Mouse (Mus musculus): ENCODE measurements around the gene Nup210l.
A peak's percentile ranks its signal among the peaks of the same experiment; 100 is the strongest.

Gene Nup210l

DNA sequence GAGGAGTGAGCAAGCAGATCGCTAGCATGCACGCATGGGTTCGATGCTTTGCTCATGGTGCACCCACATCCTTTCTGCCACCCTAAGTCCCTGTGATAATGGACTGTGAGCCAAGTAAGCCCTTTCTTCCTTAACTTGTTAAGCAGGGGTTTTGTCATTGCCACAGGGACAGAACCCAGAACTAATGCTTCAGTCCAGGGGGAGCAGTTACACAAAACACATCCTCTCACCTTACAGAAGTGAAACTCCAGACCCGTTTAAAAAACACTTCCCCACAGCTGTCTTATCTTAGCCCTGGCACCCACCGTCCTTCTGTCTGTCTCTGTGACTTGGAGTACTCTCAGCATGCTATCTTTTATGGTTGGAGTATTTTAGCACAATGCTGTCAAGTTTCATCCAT, 52.1 kb downstream of the Nup210l start:
- DNase-seq (ENCODE audit: low spot score in 2 of 2) = peak in 1 of 2 experiments; percentile 12

DNA sequence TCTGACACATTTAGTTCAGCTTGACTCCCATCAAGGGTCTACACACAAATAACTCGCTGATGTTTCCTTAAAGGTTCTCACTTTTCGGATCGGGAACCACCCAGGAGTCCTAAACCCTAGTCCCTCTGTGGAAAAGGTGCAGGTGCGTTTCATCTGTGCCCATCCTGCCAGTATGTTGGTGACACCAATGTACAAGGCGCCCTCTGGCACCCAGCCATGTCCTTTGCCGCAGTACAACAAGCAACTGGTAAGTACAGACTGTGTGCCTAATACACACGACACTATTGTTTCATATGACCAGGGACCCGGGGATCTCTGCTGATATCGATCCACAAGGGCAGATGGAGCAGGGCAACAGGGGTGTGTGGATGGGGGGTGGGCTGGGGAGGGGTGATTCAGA, 55.8 kb downstream of the Nup210l start:
- no peak for DNase-seq (ENCODE audit: low spot score in 2 of 2)

DNA sequence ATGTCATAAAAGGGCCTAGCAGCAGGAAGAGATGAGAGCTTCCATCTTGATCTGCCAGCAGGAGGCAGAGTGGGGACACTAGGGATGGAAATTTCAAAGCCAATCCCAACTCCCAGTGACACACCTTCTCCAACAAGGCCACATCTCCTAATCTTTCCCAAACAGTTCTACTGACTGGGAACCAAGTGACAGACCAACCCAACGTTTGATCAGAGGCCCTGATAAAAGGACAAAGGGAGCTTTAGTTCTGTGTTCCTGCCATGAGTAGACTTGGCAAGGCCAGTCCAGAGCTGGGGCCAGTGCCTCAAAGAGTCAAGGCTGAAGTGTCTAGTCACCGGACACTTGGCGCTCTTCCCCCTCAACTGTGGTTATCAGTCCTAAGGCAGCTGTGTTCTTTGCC, 57.6 kb downstream of the Nup210l start:
- DNase-seq (ENCODE audit: low spot score in 2 of 2) = no peak

DNA sequence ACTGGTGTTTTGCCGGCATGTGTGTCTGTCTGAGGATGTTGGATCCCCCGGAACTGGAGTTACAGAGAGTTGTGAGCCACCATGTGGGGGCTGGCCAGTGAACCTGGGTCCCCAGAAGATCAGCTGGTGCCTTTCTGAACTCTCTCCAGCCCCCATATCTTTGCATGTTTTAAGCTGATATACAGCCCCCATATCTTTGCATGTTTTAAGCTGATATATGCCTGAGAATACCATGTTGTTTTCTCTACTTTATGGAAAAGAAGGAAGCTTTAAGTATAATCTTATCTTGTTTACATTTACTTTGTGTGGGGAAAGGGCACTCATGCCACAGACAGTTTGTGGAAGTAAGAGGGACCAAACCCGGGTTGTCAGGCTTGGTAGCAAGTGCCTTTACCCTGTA, 75.6 kb downstream of the Nup210l start:
- no peak for DNase-seq (ENCODE audit: low spot score in 2 of 2)

DNA sequence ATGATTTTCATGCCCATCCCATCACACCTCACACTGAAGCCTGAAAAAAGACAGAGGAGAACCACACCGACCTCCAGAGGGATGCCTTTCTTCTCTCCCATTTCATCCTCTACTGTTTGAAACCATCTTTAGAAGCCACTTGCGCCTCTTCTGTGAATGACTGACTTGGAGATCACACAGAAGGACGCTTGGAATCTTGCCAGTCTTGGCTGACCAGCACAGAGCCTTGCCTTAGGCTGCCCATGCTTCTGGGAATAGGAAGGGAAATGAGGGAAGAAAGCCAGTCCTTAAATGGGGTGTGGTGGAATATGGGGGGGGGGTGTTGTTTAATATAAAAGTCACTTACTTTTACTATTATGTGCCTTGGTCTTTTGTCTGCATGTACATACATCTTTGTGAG, 79.6 kb downstream of the Nup210l start:
- no peak for DNase-seq (ENCODE audit: low spot score in 2 of 2)

DNA sequence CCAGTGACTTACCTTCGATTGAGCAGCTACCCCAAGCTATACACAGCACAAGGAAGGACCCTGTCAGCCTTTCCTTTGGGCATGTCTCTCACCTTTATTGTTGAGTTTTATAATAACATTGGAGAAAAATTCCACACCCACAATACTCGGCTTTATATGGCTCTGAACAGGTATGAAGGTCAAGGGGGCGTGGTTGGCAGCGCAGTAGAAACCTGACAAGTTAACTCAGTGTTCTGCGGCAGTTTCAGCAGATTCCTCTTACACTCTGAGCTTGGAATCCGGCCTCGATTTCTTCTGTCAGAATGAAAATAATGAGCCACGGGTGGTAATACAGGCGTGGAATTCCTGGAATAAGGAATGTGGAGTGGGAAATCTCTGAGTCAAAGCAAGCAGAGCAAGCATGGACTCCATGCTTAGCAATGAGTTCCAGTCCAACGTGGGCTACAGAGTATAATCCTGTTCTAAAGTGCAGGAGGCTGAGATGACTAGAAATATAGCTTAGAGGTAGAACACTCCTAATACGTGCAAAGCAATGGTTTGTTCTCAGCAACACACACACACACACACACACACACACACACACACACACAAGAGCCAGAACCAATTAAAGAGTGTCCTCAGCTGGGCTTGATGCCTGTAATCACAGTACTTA, 87.1 kb downstream of the Nup210l start:
- no peak for DNase-seq (ENCODE audit: low spot score in 2 of 2)

DNA sequence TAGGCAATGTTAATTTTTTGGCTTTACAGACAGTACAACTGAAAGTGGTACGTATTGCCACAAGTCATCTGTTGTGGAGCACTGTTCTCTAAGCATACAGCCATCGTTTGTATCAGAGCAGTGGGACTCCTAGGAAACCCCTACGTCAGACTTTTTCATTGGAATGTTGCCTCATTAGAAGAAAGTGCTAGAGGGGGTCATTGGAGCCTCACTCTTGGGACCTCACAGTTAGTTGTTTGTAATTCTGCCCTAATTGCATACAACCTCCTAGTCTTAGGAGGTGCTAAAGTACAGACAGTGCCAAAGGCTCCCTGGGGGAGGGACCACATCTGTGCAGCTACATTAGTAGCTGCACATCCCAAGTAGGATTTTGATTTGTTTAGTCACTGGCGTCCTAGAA, 90.8 kb downstream of the Nup210l start:
- DNase-seq (ENCODE audit: low spot score in 2 of 2) = no peak

DNA sequence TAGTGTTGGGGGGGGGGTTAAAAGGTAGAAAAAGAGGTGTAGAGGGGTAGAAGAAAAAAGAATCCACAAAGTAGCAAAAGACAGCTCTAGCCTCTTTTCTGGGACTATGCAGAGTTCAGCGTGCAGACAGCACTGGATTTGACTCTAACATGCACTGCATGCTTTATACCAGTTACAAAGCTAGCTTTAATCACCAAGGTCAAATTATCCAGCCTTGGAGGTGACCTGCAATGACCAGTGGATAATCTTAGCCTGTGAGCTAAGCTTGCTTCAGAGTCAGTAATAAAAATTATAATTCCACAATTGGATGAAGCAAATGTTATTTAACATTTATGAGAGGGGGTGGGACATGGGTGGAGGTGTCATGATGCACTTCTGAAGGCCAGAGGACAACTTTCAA, 91.7 kb downstream of the Nup210l start:
- no peak for DNase-seq (ENCODE audit: low spot score in 2 of 2)

DNA sequence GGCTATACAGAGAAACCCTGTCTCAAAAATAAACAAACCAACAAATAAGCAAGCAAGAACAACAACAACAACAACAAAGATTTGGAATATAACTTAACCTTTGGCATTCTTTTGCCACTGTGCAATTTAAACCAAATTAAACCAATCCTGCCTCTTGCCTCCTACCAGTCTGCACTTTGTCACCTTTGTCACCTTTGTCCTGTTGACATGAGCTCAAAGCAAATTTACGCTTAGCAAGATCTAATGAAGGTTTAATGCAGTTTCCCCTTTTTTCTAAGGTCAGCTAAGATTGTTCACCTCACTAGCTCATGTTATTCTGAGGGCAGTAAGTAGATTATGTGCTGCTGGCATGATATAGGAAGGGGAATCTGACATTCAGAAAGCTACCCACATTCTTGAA, 93.6 kb downstream of the Nup210l start:
- DNase-seq (ENCODE audit: low spot score in 2 of 2) = no peak

DNA sequence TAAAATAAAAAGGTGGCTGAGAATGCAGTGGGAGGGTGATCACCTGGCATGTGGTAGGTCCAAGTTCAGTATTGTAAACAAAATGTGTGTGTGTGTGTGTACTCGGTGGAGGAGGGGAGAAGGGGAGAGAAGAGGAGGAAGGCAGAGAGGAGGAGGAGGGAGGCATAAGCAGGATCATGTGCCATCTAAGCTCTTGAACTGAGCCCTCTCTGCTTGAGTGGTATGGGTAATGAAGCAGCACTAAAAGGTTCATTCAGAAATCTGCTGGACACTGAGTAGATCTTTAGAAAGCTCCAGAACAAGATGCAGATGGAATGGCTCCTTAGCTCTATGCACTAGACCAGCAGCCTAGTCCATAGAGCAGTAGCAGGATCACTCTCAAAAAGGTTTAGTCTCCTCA, 99.0 kb downstream of the Nup210l start:
- no peak for DNase-seq (ENCODE audit: low spot score in 2 of 2)

DNA sequence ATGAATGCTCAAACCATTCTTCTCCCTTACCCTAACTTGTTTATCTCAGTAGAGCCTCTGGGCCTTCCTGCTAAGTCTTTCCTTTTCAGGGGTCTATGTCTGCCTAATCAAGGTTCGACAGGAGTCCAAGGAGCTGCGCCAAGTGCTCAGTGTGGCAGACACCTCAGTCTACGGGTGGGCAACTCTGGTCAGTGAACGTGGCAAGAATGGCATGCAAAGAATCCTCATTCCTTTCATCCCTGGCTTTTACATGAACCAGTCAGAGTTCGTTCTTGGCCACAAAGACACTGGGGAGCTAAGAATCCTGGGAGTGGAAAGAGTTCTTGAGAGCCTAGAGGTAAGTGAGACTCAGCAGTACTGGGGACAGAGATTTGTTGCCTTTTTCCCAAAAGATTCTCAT, 99.7 kb downstream of the Nup210l start:
- no peak for DNase-seq (ENCODE audit: low spot score in 2 of 2)

DNA sequence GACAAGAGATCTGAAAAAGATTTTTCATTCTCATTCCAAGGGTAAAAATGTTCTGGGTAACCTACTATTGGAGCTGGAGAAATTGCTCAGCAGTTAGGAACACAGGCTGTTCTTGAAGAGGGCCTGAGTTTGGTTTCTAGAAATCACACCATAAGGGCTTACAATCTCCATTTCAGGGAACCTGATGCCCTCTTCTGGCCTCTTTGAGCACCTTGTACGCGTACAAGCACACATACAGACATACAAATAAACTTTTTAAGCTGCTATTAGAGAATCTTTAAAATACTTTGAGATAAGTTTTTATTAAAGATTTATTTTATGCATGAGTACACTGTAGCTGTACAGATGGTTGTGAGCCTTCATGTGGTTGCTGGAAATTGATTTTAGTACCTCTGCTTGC, 100.7 kb downstream of the Nup210l start:
- DNase-seq (ENCODE audit: low spot score in 2 of 2) = no peak

DNA sequence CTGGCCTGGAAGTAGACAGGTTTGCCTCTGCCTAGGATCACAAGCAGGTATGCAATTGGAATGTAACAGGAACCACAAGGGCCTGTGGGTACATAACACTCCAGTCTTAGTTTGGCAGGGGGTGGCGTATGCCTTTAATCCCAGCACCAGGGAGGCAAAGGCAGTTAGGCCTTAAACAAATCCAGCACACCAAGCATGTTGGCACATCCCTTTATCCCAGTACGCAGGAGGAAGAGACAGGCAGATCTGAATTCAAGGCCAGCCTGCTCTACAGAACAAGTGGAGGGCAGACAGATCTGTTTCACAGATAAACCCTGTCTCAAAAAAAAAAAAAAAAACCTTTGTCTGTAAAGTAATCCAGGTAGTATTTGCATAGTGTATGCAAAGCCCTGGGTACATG, 104.7 kb downstream of the Nup210l start:
- no peak for DNase-seq (ENCODE audit: low spot score in 2 of 2)

DNA sequence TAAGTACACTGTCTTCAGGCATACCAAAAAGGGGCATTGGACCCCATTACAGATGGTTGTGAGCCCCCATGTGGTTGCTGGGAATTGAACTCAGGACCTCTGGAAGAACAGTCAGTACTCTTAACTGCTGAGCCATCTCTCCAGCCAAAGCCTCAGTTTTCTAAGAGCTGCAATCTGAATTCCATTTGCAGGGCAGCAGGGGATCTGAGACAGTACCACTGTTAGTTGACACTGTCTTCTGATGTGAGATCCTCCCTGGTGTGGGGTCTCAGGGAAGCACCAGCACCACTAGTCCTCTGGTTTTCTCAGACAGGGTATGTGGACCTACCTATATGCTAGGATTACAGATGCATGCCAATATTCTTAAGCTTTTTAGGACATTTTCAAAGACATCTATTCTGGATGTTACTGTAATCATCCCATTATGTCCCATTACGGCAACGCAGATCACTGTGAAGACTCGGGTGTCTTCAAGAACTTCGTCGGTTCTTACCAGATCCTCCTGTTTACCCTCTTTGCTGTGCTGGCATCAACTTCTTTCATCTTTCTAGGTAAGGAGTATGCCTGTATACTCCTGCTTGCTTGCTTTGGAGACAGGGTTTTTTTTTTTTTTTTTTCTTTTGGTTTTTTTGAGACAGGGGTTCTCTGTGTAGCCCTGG, 106.1 kb downstream of the Nup210l start:
- no peak for DNase-seq (ENCODE audit: low spot score in 2 of 2)

DNA sequence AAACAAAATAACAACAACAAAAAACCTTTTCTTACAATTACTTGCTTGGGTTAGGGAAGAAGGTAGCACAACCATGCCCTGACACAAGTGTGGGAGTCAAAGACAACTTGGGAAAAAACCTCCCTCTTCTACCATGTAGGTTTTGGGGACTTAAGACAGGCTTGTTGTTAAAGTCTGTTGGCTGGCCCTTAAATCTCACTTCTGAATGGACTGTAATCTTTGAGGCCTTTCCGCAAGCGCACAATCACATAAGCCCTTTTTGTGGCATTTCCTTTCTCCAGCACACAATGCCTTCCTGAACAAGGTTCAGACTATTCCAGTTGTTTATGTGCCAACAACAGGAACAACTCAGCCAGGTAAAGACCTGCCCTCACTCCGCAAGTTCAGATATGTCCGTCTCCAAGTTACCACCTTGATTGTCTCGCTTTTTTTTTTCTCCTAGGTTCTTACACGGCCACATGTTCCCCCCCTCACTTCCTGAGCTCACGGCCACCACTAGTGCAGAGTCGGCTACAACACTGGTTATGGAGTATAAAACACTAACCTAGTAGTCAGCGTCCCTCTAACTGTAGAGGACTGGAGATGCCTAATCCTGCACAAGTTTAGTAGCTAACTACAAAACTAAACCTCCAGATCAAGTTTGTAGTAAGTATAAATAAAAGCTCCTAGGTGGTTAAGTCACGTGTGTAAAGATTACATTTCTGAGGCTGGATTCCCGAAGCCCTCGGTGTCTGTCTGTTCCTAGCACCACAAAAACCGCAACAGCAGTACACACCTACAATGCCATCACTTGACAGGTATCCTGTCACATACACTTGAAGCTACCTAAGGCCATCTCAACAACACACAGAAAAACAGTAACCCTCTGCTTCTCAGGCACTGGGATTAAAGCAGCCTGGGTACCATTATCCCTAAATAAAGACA, 107.8 kb downstream of the Nup210l start:
- no peak for DNase-seq (ENCODE audit: low spot score in 2 of 2)

DNA sequence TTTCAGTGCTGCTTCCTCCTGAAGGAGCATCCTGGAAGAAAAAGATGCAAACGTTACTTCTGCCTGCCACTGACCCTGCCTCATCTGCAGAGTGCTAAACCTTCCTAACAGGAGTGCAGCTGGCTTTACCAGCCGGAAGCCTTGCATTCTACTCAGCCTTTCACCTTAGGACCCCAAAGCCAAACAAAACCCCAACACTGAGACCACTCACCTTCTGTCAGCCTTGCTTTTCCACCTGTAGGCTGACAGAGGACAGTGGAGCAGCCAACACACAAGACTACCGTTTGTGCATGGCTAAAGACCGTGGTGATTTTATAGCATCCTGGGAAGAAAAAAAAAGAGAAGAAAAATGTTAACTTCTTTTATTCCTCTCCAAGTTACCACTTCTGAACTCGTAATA, 108.8 kb downstream of the Nup210l start:
- DNase-seq (ENCODE audit: low spot score in 2 of 2) = no peak

DNA sequence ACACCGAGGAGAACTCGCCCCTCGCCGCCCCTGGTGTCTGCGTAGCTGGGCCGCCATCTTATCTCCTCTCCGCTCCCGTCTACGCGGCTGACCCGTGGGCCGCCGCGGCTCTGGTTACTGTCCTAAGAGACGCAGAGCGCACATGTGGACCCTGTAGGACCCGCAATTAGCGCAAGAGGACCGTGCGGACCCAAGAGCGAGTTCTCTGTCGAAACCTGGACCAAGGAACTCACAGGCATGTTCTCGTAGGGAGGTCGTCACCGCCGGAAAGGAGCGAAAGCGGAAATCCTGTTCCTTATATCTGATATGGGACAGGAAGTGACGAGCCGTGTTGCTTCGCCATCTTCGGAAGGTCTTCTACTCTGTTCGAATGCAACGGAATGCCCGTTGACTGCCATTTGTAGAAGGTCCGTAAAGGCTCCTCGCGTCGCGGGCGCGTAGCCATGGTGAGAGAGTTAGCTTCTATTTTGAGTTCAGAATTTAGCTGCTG, 109.5 kb downstream of the Nup210l start, which contains the start of the genes Rps27 and Rab13:
Rps27 (minus strand) TSS at position 275 of the 490 bp plus-strand sequence.
Rab13 (plus strand) TSS at position 319 of the 490 bp plus-strand sequence.
- peak; percentile 72 to 78 for DNase-seq (ENCODE audit: low spot score in 2 of 2)

DNA sequence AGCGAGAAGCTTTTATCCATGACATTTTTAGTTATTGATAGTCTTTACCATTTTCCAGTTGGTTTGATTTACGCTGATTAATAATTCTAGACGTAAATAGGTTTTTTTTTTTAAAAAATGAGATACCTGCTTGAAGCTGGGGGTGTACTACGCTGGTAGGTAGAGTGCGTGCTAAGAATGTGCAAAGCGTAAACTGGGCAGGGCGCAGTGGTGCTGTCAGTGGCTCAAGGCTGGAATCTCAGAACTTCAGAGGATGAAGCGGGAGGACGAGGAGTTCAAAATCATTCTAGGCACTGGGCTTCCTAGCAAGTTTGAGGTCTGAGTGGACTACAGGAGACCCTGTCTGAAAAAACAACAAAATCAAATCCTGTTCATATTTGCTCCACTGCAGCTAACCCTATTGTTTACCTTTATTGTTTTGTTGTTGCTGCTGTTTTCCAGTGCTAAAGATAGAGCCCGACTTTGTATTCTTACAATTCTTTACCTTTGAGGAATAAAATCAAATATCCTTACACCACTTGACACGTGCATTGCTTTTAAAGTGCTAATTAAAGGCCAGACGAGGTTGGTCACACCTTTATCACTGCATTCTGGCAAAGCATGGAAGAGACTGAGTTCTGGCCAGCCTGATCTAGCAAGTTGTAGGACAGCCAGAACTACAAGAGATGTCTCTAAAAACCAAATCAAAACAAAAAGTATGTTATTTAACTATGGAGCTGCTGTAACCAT, 110.2 kb downstream of the Nup210l start:
- no peak for DNase-seq (ENCODE audit: low spot score in 2 of 2)

DNA sequence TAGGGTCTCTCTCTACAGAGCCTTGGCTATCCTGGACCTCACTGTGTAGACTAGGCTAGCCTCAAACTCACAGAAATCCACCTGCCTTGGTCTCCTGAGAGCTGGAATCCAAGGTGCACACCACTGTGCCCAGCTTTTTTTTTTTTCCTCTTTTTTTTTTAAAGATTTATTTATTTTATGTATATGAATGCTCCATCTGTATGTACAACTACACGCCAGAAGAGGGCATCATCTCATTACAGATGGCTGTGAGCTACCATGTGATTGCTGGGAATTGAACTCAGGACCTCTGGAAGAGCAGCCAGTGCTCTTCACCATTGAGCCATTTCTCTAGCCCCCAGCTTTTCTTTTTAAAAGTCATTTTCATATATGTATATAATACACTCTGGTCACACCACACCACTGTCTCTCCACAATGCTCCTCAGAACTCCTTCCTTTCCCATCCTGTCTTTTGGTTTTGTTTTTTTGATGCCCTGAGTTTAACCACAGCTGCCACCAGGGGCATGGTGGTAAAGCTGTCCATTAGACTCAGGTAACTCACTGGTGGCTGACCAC, 112.0 kb downstream of the Nup210l start:
- no peak for DNase-seq (ENCODE audit: low spot score in 2 of 2)

DNA sequence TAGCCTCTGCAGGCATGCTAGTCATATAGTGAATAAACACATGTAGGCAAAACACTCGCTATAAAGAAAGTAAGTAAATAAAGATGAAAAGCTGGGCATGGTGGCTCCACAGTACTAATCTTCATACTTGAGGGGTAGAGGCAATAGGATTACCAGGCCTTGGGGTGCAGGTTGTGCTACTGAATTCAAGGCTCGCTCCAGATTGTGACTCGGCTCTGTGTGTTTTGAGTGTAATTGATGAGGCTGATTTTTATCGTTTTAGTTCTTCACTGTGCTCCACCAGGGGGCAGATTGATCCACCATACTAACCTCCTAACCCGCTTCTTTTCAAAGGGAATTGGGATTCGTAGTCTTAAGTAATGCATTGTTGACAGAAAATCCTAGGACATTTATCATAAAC, 116.2 kb downstream of the Nup210l start:
- DNase-seq (ENCODE audit: low spot score in 2 of 2) = peak in 1 of 2 experiments; percentile 38

DNA sequence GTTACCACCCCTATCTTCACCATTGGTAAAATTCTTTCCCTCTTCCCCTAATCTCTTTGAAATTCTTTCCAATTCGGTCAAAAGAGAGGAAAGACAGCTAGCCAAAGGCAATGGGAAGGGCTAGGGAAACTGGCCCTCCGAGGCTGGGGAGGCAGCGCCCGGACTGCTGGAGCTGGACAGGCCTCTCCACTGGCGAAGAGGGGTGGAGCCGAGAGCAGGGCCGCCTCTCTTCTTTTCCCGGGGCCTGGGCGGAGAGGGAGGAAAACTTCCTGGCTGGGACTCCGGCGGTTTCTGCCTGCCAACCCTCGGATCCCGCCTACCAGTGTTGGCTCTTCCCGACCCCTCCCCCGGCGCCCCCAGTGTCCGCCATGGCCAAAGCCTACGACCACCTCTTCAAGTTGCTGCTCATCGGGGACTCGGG, 116.6 kb downstream of the Nup210l start:
- peak in 1 of 2 experiments; percentile 21 for DNase-seq (ENCODE audit: low spot score in 2 of 2)

Measured in spleen, postnatal 14 days (tissue).